Mouse (Mus musculus) hindbrain, embryonic 15.5 days (tissue): ENCODE measurements around the gene Akt3. TPM values are rescaled to one million over a fixed set of nuclear protein-coding genes. Genes with fewer than 3 reads are reported as not detected.

ENCODE experiments used
- ATAC-seq: fragments of 200-750 bp; cut with Nextera tagmentation; 2 replicates; pipeline ENCODE4 v1.8.0; 2017; ENCODE audit warnings: low read depth, moderate number of reproducible peaks, moderate TSS enrichment; ENCODE audit not compliant: low FRiP score
- H3K27ac ChIP-seq: fragments of 300-500 bp; sonication (generic); replicated peaks from 2 replicates; pipeline ENCODE4 v1.5.1; 2015; ENCODE audit warnings: mild to moderate bottlenecking, inconsistent platforms
- H3K27me3 ChIP-seq: fragments of 300-500 bp; sonication (generic); 2 replicates; pipeline ENCODE4 v1.6.1; 2015; ENCODE audit warnings: control low read depth, inconsistent platforms
- H3K36me3 ChIP-seq: fragments of 300-500 bp; sonication (generic); 2 replicates; pipeline ENCODE4 v1.6.1; 2015; ENCODE audit warnings: control low read depth, inconsistent platforms
- H3K4me1 ChIP-seq: fragments of 300-500 bp; sonication (generic); replicated peaks from 2 replicates; pipeline ENCODE4 v1.6.1; 2015; ENCODE audit warnings: control low read depth, inconsistent platforms
- H3K4me2 ChIP-seq: fragments of 300-500 bp; sonication (generic); 2 replicates; pipeline ENCODE4 v1.6.1; 2015; ENCODE audit warnings: moderate library complexity, mild to moderate bottlenecking, inconsistent platforms
- H3K4me3 ChIP-seq: fragments of 300-500 bp; sonication (generic); 2 replicates; pipeline ENCODE4 v1.5.1; 2015; ENCODE audit warnings: mild to moderate bottlenecking, inconsistent platforms
- H3K9ac ChIP-seq: fragments of 300-500 bp; sonication (generic); 2 replicates; pipeline ENCODE4 v1.6.1; 2015; ENCODE audit warnings: inconsistent platforms
- H3K9me3 ChIP-seq: fragments of 300-500 bp; sonication (generic); 2 replicates; pipeline ENCODE4 v1.6.1; 2016; ENCODE audit warnings: control low read depth, inconsistent platforms
- WGBS: fragments of 180-500 bp; shearing (Covaris S2); methylation state at CpG from one replicate; pipeline ENCODE4 v1.1.7; 2015; 5-methylcytosine and 5-hydroxymethylcytosine counted together
- polyA plus RNA-seq: library from polyadenylated mRNA; unstranded; fragments of >200 nt; fragmentation: Nextera tagmentation; extraction: Ambion mirVana; gene quantifications from 2 replicates; pipeline ENCODE4 v1.2.1, GENCODE M21; 2015

The Akt3 gene
- polyA plus RNA-seq, 1 experiment from 2014 or later: 21.4 TPM

- Histone ChIP-seq H3K4me3 (no peak overlapping the region), H3K36me3 (no peaks in the 10 kb centered on the region), H3K27ac (no peak overlapping the region), H3K9ac (no peak overlapping the region), H3K9me3 (no peaks in the 10 kb centered on the region), H3K4me2 (0 out of 2 replicates have a peak overlapping the region, but pooled peaks have one; percentile 17), H3K4me1 (0 out of 2 replicates have a peak, but pooled peaks cover 4% of the 10 kb centered on the region), H3K27me3 (no peaks in the 10 kb centered on the region)
- 55% methylated on average over 4 of the region's 4 CpGs for WGBS
- ATAC-seq: no peak
These were observed 9.4 kb downstream of the Akt3 start for GRCm38 (mm10) chr1:177248638-177249037.

- H3K9ac ChIP-seq: no peak overlapping the region
- ATAC-seq: no peak
- 80% methylated on average over 2 of the region's 2 CpGs for WGBS
These were observed 19.6 kb downstream of the Akt3 start for GRCm38 (mm10) chr1:177238368-177238767.

GRCm38 (mm10) chr1:177236695-177237094 lies 21.3 kb downstream of the Akt3 start:
- ATAC-seq: no peak
- H3K4me3 ChIP-seq: no peak overlapping the region
- 65% methylated on average over 2 of the region's 2 CpGs for WGBS

More at GRCm38 (mm10) chr1:177238368-177238767, 19.6 kb downstream of the Akt3 start:
- H3K36me3 ChIP-seq: no peaks in the 10 kb centered on the region
- H3K27ac ChIP-seq: no peak overlapping the region
- H3K4me2 ChIP-seq: no peak overlapping the region
- no peaks in the 10 kb centered on the region for H3K4me1 ChIP-seq
- no peak overlapping the region for H3K4me3 ChIP-seq
- H3K27me3 ChIP-seq: no peaks in the 10 kb centered on the region
- H3K9me3 ChIP-seq: no peaks in the 10 kb centered on the region

GRCm38 (mm10) chr1:177236249-177236648 lies 21.8 kb downstream of the Akt3 start:
- Histone ChIP-seq H3K4me3 (no peak overlapping the region), H3K4me2 (no peak overlapping the region), H3K27ac (no peak overlapping the region), H3K27me3 (no peaks in the 10 kb centered on the region), H3K4me1 (no peaks in the 10 kb centered on the region), H3K9me3 (no peaks in the 10 kb centered on the region), H3K9ac (no peak overlapping the region), H3K36me3 (no peaks in the 10 kb centered on the region)
- ATAC-seq: no peak

More at GRCm38 (mm10) chr1:177236695-177237094, 21.3 kb downstream of the Akt3 start:
- Histone ChIP-seq H3K36me3 (no peaks in the 10 kb centered on the region), H3K27ac (no peak overlapping the region), H3K27me3 (no peaks in the 10 kb centered on the region), H3K4me1 (no peaks in the 10 kb centered on the region), H3K4me2 (no peak overlapping the region), H3K9me3 (no peaks in the 10 kb centered on the region), H3K9ac (no peak overlapping the region)

GRCm38 (mm10) chr1:177234462-177234861 lies 23.5 kb downstream of the Akt3 start:
- no peak overlapping the region for H3K27ac ChIP-seq
- no peak overlapping the region for H3K4me2 ChIP-seq
- no peaks in the 10 kb centered on the region for H3K36me3 ChIP-seq
- H3K27me3 ChIP-seq: no peaks in the 10 kb centered on the region
- H3K9ac ChIP-seq: no peak overlapping the region
- H3K9me3 ChIP-seq: no peaks in the 10 kb centered on the region
- H3K4me3 ChIP-seq: no peak overlapping the region
- H3K4me1 ChIP-seq: no peaks in the 10 kb centered on the region
- ATAC-seq: no peak
- WGBS: 81% methylated on average over 5 of the region's 5 CpGs

GRCm38 (mm10) chr1:177231122-177231521 lies 26.9 kb downstream of the Akt3 start:
- Histone ChIP-seq H3K27me3 (no peaks in the 10 kb centered on the region), H3K36me3 (no peaks in the 10 kb centered on the region), H3K4me3 (no peak overlapping the region), H3K9me3 (no peaks in the 10 kb centered on the region), H3K9ac (no peak overlapping the region), H3K27ac (no peak overlapping the region), H3K4me2 (no peak overlapping the region), H3K4me1 (no peaks in the 10 kb centered on the region)
- ATAC-seq: no peak

- Histone ChIP-seq H3K4me1 (no peaks in the 10 kb centered on the region), H3K36me3 (no peaks in the 10 kb centered on the region), H3K9me3 (no peaks in the 10 kb centered on the region), H3K4me2 (no peak overlapping the region), H3K9ac (no peak overlapping the region), H3K27me3 (no peaks in the 10 kb centered on the region), H3K4me3 (no peak overlapping the region), H3K27ac (no peak overlapping the region)
- no peak for ATAC-seq
- 64% methylated on average over 1 of the region's 1 CpGs for WGBS
These were observed 59.0 kb downstream of the Akt3 start for GRCm38 (mm10) chr1:177198978-177199377.

GRCm38 (mm10) chr1:177195224-177195623 lies 62.8 kb downstream of the Akt3 start:
- Histone ChIP-seq H3K4me3 (no peak overlapping the region), H3K4me1 (no peaks in the 10 kb centered on the region), H3K27ac (no peak overlapping the region), H3K36me3 (no peaks in the 10 kb centered on the region), H3K9ac (no peak overlapping the region), H3K4me2 (no peak overlapping the region), H3K9me3 (no peaks in the 10 kb centered on the region), H3K27me3 (no peaks in the 10 kb centered on the region)
- no peak for ATAC-seq

GRCm38 (mm10) chr1:177194324-177194723 lies 63.7 kb downstream of the Akt3 start:
- Histone ChIP-seq H3K27ac (no peak overlapping the region), H3K4me2 (no peak overlapping the region), H3K27me3 (no peaks in the 10 kb centered on the region), H3K4me1 (no peaks in the 10 kb centered on the region), H3K9ac (no peak overlapping the region), H3K4me3 (no peak overlapping the region), H3K36me3 (no peaks in the 10 kb centered on the region), H3K9me3 (no peaks in the 10 kb centered on the region)
- 62% methylated on average over 1 of the region's 1 CpGs for WGBS
- no peak for ATAC-seq

- Histone ChIP-seq H3K27ac (no peak overlapping the region), H3K27me3 (no peaks in the 10 kb centered on the region), H3K9me3 (no peaks in the 10 kb centered on the region), H3K36me3 (no peaks in the 10 kb centered on the region), H3K4me2 (no peak overlapping the region), H3K4me1 (no peaks in the 10 kb centered on the region; the same call in 1 of the 2 replicates), H3K9ac (no peak overlapping the region), H3K4me3 (no peak overlapping the region)
- no peak for ATAC-seq
- 34% methylated on average over 3 of the region's 3 CpGs for WGBS
These were observed 66.4 kb downstream of the Akt3 start for GRCm38 (mm10) chr1:177191623-177192022.

- H3K27ac ChIP-seq: no peak overlapping the region
- no peaks in the 10 kb centered on the region for H3K9me3 ChIP-seq
- H3K36me3 ChIP-seq: no peaks in the 10 kb centered on the region
- no peak overlapping the region for H3K9ac ChIP-seq
- no peaks in the 10 kb centered on the region; the same call in 1 of the 2 replicates for H3K4me1 ChIP-seq
- H3K27me3 ChIP-seq: no peaks in the 10 kb centered on the region
- ATAC-seq: no peak
- H3K4me3 ChIP-seq: no peak overlapping the region
- 100% methylated on average over 1 of the region's 1 CpGs for WGBS
- no peak overlapping the region for H3K4me2 ChIP-seq
These were observed 67.6 kb downstream of the Akt3 start for GRCm38 (mm10) chr1:177190358-177190757.

GRCm38 (mm10) chr1:177188708-177189107 lies 69.3 kb downstream of the Akt3 start:
- H3K27ac ChIP-seq: no peak overlapping the region
- peak; percentile 72 for ATAC-seq
- H3K4me3 ChIP-seq: no peak overlapping the region
- H3K4me1 ChIP-seq: no peaks in the 10 kb centered on the region; the same call in 1 of the 2 replicates
- no peaks in the 10 kb centered on the region for H3K9me3 ChIP-seq
- 10% methylated on average over 3 of the region's 3 CpGs for WGBS
- H3K9ac ChIP-seq: no peak overlapping the region
- no peak overlapping the region for H3K4me2 ChIP-seq
- no peaks in the 10 kb centered on the region for H3K27me3 ChIP-seq
- H3K36me3 ChIP-seq: no peaks in the 10 kb centered on the region

GRCm38 (mm10) chr1:177186751-177187150 lies 71.3 kb downstream of the Akt3 start:
- Histone ChIP-seq H3K4me3 (no peak overlapping the region), H3K4me1 (no peaks in the 10 kb centered on the region; the same call in 1 of the 2 replicates), H3K9me3 (no peaks in the 10 kb centered on the region), H3K27ac (no peak overlapping the region), H3K9ac (no peak overlapping the region), H3K27me3 (no peaks in the 10 kb centered on the region), H3K4me2 (no peak overlapping the region), H3K36me3 (no peaks in the 10 kb centered on the region)
- 15% methylated on average over 2 of the region's 2 CpGs for WGBS
- no peak for ATAC-seq
